ENCODE assay signal across 32 mouse cellular contexts in the genomic region with DNA sequence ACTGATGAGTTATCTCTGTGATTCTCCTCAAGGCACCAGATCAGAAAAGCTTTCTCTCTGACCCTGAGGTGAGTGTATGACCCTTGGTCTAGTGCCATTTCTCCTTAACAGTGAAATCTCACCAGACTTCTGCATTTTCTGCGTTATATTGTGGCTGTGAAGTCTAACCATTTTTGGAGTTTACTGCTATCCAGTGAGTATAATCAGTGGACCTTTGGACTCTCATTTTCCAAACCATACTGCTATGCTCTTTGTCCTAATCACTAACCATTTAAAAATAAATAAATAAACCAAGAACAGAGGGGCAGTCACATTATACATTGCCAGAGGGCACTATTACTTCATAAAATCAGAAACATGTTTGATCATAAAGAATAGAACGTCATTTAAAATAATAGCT. TPM values are rescaled to one million over a fixed set of nuclear protein-coding genes. Genes with fewer than 3 reads are reported as not detected.
"Had no signal": no experiment of that assay in that cellular context is flagged by ENCODE, and none has a peak within 500 bp of the region (broad histone marks: within the 10 kb centered on the region; RNA-seq: fewer than 3 reads in every experiment).

No protein-coding gene starts in this region.

- H3K27ac ChIP-seq: heart, adult 2 months; heart, embryonic 10.5 days; heart, embryonic 13.5 days; heart, embryonic 15.5 days; hindbrain, embryonic 10.5 days; hindbrain, embryonic 12.5 days; hindbrain, embryonic 13.5 days; hindbrain, embryonic 14.5 days; hindbrain, embryonic 15.5 days; hindbrain, postnatal 0 days; kidney, embryonic 15.5 days; kidney, postnatal 0 days; layer of hippocampus, adult 2 months had no signal

- H3K36me3 ChIP-seq: heart, embryonic 10.5 days; heart, embryonic 12.5 days; heart, embryonic 13.5 days; heart, embryonic 15.5 days; hindbrain, embryonic 10.5 days; hindbrain, embryonic 12.5 days; hindbrain, embryonic 13.5 days; hindbrain, embryonic 15.5 days; kidney, embryonic 15.5 days had no signal

- DNase-seq: heart, adult 2 months; heart, postnatal 14 days; heart, postnatal 36 days; heart, postnatal 4 days; kidney, adult 11 months; kidney, adult 18-20 months; kidney, adult 2 months; kidney, adult 8-10 months; kidney, adult 9 months; kidney, postnatal 10 days; kidney, postnatal 14 days; kidney, postnatal 25 days; kidney, postnatal 36 days; kidney, postnatal 4 days; layer of hippocampus, adult 9-11 months; layer of hippocampus, postnatal 36 days had no signal

- ATAC-seq: hindbrain, embryonic 16.5 days; hindbrain, postnatal 0 days; inflammation-experienced regulatory T-cells, adult 6 months had no signal

- H3K4me3 ChIP-seq: heart, adult 2 months; heart, embryonic 10.5 days; heart, embryonic 12.5 days; heart, embryonic 13.5 days; heart, embryonic 15.5 days; hindbrain, embryonic 10.5 days; hindbrain, embryonic 12.5 days; hindbrain, embryonic 13.5 days; hindbrain, embryonic 15.5 days; kidney, embryonic 15.5 days; layer of hippocampus, adult 2 months had no signal

- H3K9ac ChIP-seq: heart, embryonic 12.5 days; heart, embryonic 13.5 days; heart, embryonic 15.5 days; hindbrain, embryonic 12.5 days; hindbrain, embryonic 13.5 days; hindbrain, embryonic 14.5 days; hindbrain, embryonic 15.5 days; kidney, embryonic 15.5 days had no signal

- H3K9me3 ChIP-seq: heart, embryonic 10.5 days; heart, embryonic 12.5 days; heart, embryonic 13.5 days; heart, embryonic 15.5 days; hindbrain, embryonic 10.5 days; hindbrain, embryonic 12.5 days; hindbrain, embryonic 13.5 days; hindbrain, embryonic 15.5 days; kidney, embryonic 15.5 days had no signal

- H3K4me1 ChIP-seq: heart, embryonic 15.5 days; hindbrain, embryonic 10.5 days; hindbrain, embryonic 12.5 days; hindbrain, embryonic 13.5 days; hindbrain, embryonic 15.5 days; kidney, embryonic 15.5 days had no signal

- H3K4me2 ChIP-seq: heart, embryonic 11.5 days; heart, embryonic 12.5 days; heart, embryonic 13.5 days; heart, embryonic 15.5 days; hindbrain, embryonic 12.5 days; hindbrain, embryonic 13.5 days; hindbrain, embryonic 14.5 days; hindbrain, embryonic 15.5 days; kidney, embryonic 15.5 days had no signal

- H3K27me3 ChIP-seq: heart, embryonic 12.5 days; heart, embryonic 13.5 days; heart, embryonic 15.5 days; hindbrain, embryonic 12.5 days; hindbrain, embryonic 13.5 days; hindbrain, embryonic 15.5 days; kidney, embryonic 15.5 days had no signal

RNA-seq across cellular contexts. Expression of a gene that starts 53.8 kb away (rescaled TPM):
- polyA plus RNA-seq: inflammation-experienced regulatory T-cells, adult 6 months had no signal
